Mouse (Mus musculus) stomach, postnatal 0 days (tissue): ENCODE data around the gene Nup107.

Source experiments
- CTCF ChIP-seq: IDR thresholded peaks from 2 replicates; pipeline ENCODE4 v1.5.1; 2016; ENCODE audit warnings: antibody characterized with exemption, low read depth, mild to moderate bottlenecking, moderate library complexity
- EP300 ChIP-seq: optimal IDR thresholded peaks from 2 replicates; pipeline ENCODE3; 2016; ENCODE audit warnings: antibody characterized with exemption

DNA sequence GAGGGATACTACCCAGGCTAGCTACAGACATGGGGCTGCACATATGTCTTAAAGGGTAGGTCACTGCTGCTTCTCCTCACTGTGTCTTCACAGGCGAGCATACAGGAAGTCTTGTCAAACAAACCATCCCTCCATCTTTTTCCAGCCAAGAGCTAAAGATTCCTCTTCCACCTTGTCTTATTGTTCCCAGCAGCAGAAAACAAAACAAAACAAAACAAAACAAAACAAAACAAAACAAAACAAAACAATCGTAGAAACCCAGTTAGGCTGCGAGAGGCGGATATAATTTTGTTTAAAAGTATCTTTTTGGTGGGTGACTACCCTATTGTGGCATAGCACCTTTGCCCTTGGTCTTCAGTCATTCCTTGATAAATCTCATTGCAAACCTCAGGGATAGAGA, 49.9 kb downstream of the Nup107 start:
- TF ChIP-seq CTCF (no peak), EP300 (no peak)
